Mouse (Mus musculus) C2C12 (cell line): Measurements from ENCODE around the gene Ndufaf2.

Source experiments
- CEBPB ChIP-seq: IDR thresholded peaks from one replicate; pipeline ENCODE4 v1.6.1; 2011; ENCODE audit warnings: low read depth, mild to moderate bottlenecking, control low read depth, moderate library complexity
- CTCF ChIP-seq: IDR thresholded peaks from one replicate; pipeline ENCODE4 v1.5.1; 2011; ENCODE audit not compliant: control insufficient read depth, insufficient read depth, insufficient read length
- FOSL1 ChIP-seq: IDR thresholded peaks from one replicate; pipeline ENCODE4 v1.8.0; 2011; ENCODE audit warnings: mild to moderate bottlenecking, low read length; ENCODE audit not compliant: poor library complexity, insufficient read depth, severe bottlenecking
- MAX ChIP-seq: IDR thresholded peaks from one replicate; pipeline ENCODE4 v1.6.1; 2011; ENCODE audit warnings: mild to moderate bottlenecking, control low read depth
- MYOD1 ChIP-seq: IDR thresholded peaks from one replicate; pipeline ENCODE4 v1.6.1; 2011; ENCODE audit warnings: low read depth; ENCODE audit not compliant: control insufficient read depth, insufficient read length
- MYOG ChIP-seq: IDR thresholded peaks from one replicate; pipeline ENCODE4 v1.6.1; 2011; ENCODE audit not compliant: control insufficient read depth, insufficient read length; ENCODE audit errors: extremely low read depth
- USF1 ChIP-seq: IDR thresholded peaks from one replicate; pipeline ENCODE4 v1.6.1; 2011; ENCODE audit warnings: low read depth, mild to moderate bottlenecking, control low read depth, moderate library complexity

DNA sequence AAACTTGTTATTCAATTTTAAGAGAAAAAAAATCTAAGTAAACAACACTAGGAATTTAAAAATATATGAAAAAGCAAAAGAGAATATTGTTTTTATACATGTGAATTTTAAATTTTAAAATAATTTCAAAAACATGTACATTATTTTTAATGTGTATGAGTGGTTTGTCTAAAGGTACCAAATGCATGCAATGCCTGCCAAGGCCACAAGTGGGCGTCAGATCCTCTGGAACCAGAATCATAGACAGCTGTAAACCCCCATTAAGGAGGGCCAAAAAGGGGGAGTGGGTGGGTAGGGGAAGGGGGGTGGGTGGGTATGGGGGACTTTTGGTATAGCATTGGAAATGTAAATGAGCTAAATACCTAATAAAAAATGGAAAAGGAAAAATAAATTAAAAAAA lies 31.3 kb downstream of the Ndufaf2 start:
- TF ChIP-seq CEBPB: no peak
- no peak for TF ChIP-seq CTCF
- no peak for TF ChIP-seq USF1
- no peak for TF ChIP-seq MAX
- TF ChIP-seq MYOD1: no peak
- no peak for TF ChIP-seq FOSL1
- TF ChIP-seq MYOG: no peak
